10 mouse cellular contexts compared by ENCODE assay signal in the genomic region with DNA sequence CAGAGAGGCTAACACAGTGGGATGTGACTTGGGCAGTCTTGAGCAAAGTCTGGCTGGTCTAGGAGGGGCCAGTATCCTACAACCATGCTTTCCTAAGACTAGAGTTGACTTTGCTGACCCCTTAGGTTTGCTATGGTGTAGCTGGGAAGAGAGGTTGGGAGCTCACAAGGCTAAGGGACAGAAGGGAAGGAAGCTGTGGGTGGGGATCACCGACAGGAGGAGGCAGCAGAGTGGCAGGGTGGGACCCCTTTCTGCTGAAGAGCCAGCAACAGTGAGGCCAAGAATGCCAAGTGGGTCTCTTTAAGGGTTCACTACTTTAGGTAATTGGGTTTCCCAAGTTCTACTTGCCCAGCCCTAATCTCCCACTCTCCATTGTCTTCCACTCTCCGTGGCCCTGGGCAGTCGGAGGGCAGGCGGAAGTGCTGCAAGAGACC.
DNase-seq lines count a peak whose midpoint lies in the region; ATAC-seq and TF ChIP-seq lines count a peak whose summit lies in the region.
"Had no signal": no experiment of that assay in that cellular context is flagged by ENCODE, and none has a peak within 500 bp of the region (broad histone marks: within the 10 kb centered on the region; RNA-seq: fewer than 3 reads in every experiment).

No protein-coding gene starts in this region.

- TF ChIP-seq CTCF in liver, postnatal 0 days (IDR thresholded peaks at IDR 0.05; ENCODE audit: low read depth): 0 out of 2 replicates have a peak, but pooled peaks have one; percentile 4
- TF ChIP-seq CTCF in stomach, postnatal 0 days (IDR thresholded peaks at IDR 0.05; ENCODE audit: low read depth): no peak

- peak overlapping the region; percentile 99 for H3K27ac ChIP-seq in neural tube, embryonic 11.5 days (ENCODE audit: low read depth, low read length)
- peak overlapping the region; percentile 65 for H3K27ac ChIP-seq in heart, embryonic 12.5 days (ENCODE audit: poor library complexity, severe bottlenecking)
- no peak overlapping the region for H3K27ac ChIP-seq in liver, postnatal 0 days (ENCODE audit: low read depth)
- H3K27ac ChIP-seq in stomach, postnatal 0 days (replicated peaks): no peak overlapping the region; the same call in 1 of the 2 replicates
- H3K27ac ChIP-seq: macrophage had no signal

- no peak for TF ChIP-seq EP300 in liver, postnatal 0 days (IDR thresholded peaks at IDR 0.05; ENCODE audit: low read depth)
- TF ChIP-seq EP300 in stomach, postnatal 0 days (optimal IDR thresholded peaks at IDR 0.05): no peak

- ATAC-seq in neural tube, embryonic 11.5 days (ENCODE audit: insufficient read depth, low FRiP score, low TSS enrichment): peak; percentile 18
- 0 out of 2 replicates have a peak, but pooled peaks have one; percentile 6 for ATAC-seq in heart, embryonic 12.5 days (ENCODE audit: insufficient number of reproducible peaks, low FRiP score)
- no peak for ATAC-seq in liver, postnatal 0 days
- ATAC-seq in stomach, postnatal 0 days (ENCODE audit: low FRiP score, low TSS enrichment): no peak; the same call in 1 of the 2 replicates

- no peak for DNase-seq in neural tube, embryonic 11.5 days (ENCODE audit: low spot score)
- no peak for DNase-seq in neural tube, embryonic 10.5 days (ENCODE audit: extremely low spot score, low spot score)
- no peak for DNase-seq in liver, postnatal 0 days
- no peak for DNase-seq in stomach, postnatal 0 days (ENCODE audit: low spot score)
- DNase-seq in left cerebral cortex, postnatal 4 days: no peak
- no peak for DNase-seq in left cerebral cortex, adult 9 months (ENCODE audit: low spot score in 2 of 2)
- DNase-seq in left cerebral cortex, postnatal 14 days (ENCODE audit: low spot score in 2 of 2): no peak

- whole genome bisulfite sequencing in neural tube, embryonic 11.5 days: 14% methylated on average over 4 of the region's 4 CpGs
- 2% methylated on average over 4 of the region's 4 CpGs for WGBS in heart, embryonic 12.5 days
- whole genome bisulfite sequencing in liver, postnatal 0 days (ENCODE audit: insufficient replicate concordance): 52% methylated on average over 4 of the region's 4 CpGs
- 37% methylated on average over 4 of the region's 4 CpGs for WGBS in stomach, postnatal 0 days

- H3K4me2 ChIP-seq in neural tube, embryonic 11.5 days (ENCODE audit: low read depth): peak overlapping the region; percentile 68
- peak overlapping the region; percentile 74 for H3K4me2 ChIP-seq in heart, embryonic 12.5 days
- H3K4me2 ChIP-seq in liver, postnatal 0 days (ENCODE audit: low read depth, low read length): 0 out of 2 replicates have a peak overlapping the region, but pooled peaks have one; percentile 92
- peak overlapping the region; percentile 66; the same call in 1 of the 2 replicates for H3K4me2 ChIP-seq in stomach, postnatal 0 days (replicated peaks; ENCODE audit: low read depth)

- H3K9me3 ChIP-seq in neural tube, embryonic 11.5 days (ENCODE audit: control insufficient read depth, low read length): no peaks in the 10 kb centered on the region
- no peaks in the 10 kb centered on the region for H3K9me3 ChIP-seq in heart, embryonic 12.5 days (replicated peaks)
- H3K9me3 ChIP-seq in liver, postnatal 0 days (ENCODE audit: low read length): no peaks in the 10 kb centered on the region
- H3K9me3 ChIP-seq in stomach, postnatal 0 days (ENCODE audit: control insufficient read depth, low read length): no peaks in the 10 kb centered on the region

- H3K9ac ChIP-seq in neural tube, embryonic 11.5 days (ENCODE audit: low read length): peak overlapping the region; percentile 77
- no peak overlapping the region for H3K9ac ChIP-seq in heart, embryonic 12.5 days
- H3K9ac ChIP-seq in liver, postnatal 0 days (replicated peaks): no peak overlapping the region
- no peak overlapping the region for H3K9ac ChIP-seq in stomach, postnatal 0 days (ENCODE audit: low read length)

- H3K36me3 ChIP-seq in neural tube, embryonic 11.5 days (ENCODE audit: control insufficient read depth, insufficient read depth, low read length): no peaks in the 10 kb centered on the region
- no peaks in the 10 kb centered on the region for H3K36me3 ChIP-seq in heart, embryonic 12.5 days
- H3K36me3 ChIP-seq in liver, postnatal 0 days (replicated peaks; ENCODE audit: insufficient read depth, low read length): no peaks in the 10 kb centered on the region
- no peaks in the 10 kb centered on the region for H3K36me3 ChIP-seq in stomach, postnatal 0 days (ENCODE audit: control insufficient read depth, insufficient read depth, low read length)

- H3K4me1 ChIP-seq in neural tube, embryonic 11.5 days (ENCODE audit: control insufficient read depth, insufficient read depth, low read length): peaks cover 19% of the 10 kb centered on the region
- H3K4me1 ChIP-seq in heart, embryonic 12.5 days (replicated peaks): peaks cover 32% of the 10 kb centered on the region
- peaks cover 14% of the 10 kb centered on the region for H3K4me1 ChIP-seq in liver, postnatal 0 days (ENCODE audit: insufficient read depth)
- peaks cover 6% of the 10 kb centered on the region; the same call in 1 of the 2 replicates for H3K4me1 ChIP-seq in stomach, postnatal 0 days (replicated peaks; ENCODE audit: control insufficient read depth, insufficient read depth)

- no peaks in the 10 kb centered on the region for H3K27me3 ChIP-seq in neural tube, embryonic 11.5 days (ENCODE audit: control insufficient read depth, insufficient read depth, low read length)
- no peaks in the 10 kb centered on the region for H3K27me3 ChIP-seq in heart, embryonic 12.5 days (replicated peaks)
- no peaks in the 10 kb centered on the region for H3K27me3 ChIP-seq in liver, postnatal 0 days (ENCODE audit: insufficient read depth, low read length)
- no peaks in the 10 kb centered on the region for H3K27me3 ChIP-seq in stomach, postnatal 0 days (ENCODE audit: control insufficient read depth, insufficient read depth, low read length)

- H3K4me3 ChIP-seq in neural tube, embryonic 11.5 days (ENCODE audit: low read depth, low read length): no peak overlapping the region
- H3K4me3 ChIP-seq in heart, embryonic 12.5 days: no peak overlapping the region
- H3K4me3 ChIP-seq in liver, postnatal 0 days (ENCODE audit: low read depth, low read length): no peak overlapping the region
- H3K4me3 ChIP-seq in stomach, postnatal 0 days (ENCODE audit: low read depth, low read length): no peak overlapping the region
- H3K4me3 ChIP-seq: erythroblast, embryonic 14.5 days had no signal

- intact Hi-C loops in left cerebral cortex, postnatal 4 days (cut with DNase I): no loop called here
- intact Hi-C loops in left cerebral cortex, postnatal 14 days (cut with DNase I): loop anchor here (5.0 kb wide), 1 partner anchor 105 kb away; no protein-coding TSS in a partner anchor

Comparison
In these comparisons a context has a peak if more than half of its experiments do, and no peak if none do; other contexts are left out.
1. ATAC-seq: peak in neural tube, embryonic 11.5 days (single experiment) and heart, embryonic 12.5 days (single experiment); none in liver, postnatal 0 days (single experiment) and stomach, postnatal 0 days (single experiment).
2. H3K27ac ChIP-seq: peak in neural tube, embryonic 11.5 days (single experiment) and heart, embryonic 12.5 days (single experiment); none in liver, postnatal 0 days (single experiment) and stomach, postnatal 0 days (single experiment).
3. Peak in every context shown above with its lines, with median percentiles within 50 percentile points of each other: H3K4me2 ChIP-seq.